Mouse (Mus musculus) CD8-positive naive resting alpha-beta T cell, adult 2 months (primary cell): Measurements from ENCODE around the gene Snx25.

Experiments
- DNase-seq, 2 experiments: peaks; one replicate each; pipeline ENCODE4 v3.0.0; 2022; ENCODE audit warnings: low read depth in 2 of 2, low spot score in 2 of 2

Snx25 gene

DNA sequence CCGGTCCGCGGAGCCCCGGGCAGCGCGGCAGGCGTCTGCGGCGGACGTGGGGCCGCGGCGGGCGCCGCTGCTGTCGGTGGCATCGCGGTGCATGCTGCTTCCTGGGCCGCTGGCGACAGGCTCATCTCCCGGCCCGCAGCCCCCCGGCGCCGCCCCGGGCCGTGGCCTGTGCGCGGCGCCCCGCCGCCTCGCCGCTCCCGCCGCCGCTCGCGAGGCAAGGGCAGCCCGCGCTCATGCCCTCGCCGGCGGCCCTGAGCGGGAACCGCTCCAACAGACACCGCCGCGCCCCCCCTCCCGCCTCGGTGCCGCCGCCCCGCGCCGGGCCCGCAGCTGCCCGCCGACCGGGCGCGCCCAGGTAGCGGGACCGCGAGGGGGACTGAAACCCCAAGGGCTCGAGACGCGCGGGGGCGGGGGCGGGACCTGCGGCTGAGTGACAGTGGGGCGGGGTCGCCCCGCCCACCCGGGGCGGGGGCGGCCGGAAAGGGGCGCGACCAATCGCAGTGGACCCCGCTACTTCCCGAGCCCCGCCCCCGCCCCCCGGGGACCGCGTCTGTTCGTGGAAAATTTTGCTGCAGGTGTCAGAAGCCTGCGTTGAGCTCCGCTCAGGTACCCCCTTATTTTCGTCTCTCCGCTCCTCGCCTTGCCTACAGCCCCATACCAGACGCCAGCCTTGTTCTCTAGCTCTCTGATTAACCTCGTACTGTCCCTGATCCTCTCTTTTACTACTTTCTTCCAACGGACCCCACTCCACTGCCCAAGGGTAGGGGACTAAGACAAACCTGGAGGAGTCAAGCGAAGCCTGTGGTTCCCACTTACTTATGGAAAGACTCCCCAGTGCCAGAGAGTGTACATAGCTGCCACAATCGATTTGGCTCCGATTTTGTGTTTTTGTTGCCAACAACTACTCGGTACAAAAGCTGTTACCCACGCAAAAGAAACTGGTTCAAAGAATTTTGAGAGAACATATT is at the start of gene Snx25:
Gene Snx25, minus strand, starts transcription at position 96 of the 968 bp plus-strand sequence.
- peak; percentile 81 to 86 for DNase-seq

GRCm38 (mm10) chr8:46197673-46198072 is 45.7 kb upstream of the Snx25 start:
- DNase-seq: no peak

DNA sequence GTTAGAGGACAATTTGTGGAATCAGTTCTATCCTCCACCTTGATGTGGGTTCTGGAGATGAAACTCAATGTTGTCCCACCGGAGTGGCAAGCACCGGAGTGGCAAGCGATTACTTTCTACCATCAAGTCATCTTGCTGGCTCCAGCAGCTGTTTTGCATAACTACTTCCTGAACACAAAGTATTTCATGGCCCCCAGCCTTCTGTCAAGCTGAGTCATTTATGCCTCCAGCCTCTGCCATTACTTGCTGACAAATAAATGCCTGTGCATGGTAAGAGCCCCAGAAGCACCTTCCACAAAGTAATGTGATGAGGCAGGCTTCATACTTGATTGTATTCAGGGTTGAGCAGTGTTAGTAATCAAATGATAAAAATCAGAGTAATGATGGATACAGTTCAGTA is 44.9 kb upstream of the Snx25 start:
- no peak for DNase-seq

DNA sequence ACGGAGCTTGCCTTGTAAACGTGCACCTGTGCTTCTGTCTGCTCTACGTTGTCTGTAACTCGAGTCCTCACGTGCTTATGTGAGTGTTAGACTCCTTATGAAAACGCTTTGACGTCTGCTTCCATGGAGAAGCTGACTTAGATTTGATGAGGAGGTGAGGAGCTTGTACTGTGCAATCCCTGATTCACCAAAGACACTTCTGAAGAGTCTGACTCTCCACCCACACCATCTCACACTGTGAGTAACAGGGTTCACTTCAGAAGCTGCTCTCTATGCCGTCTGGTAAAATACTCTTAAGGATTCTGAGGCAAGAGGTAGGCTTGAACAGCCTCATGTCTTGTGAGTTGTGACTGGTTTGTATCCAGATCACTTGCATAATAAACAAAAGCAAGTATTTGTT is 41.1 kb upstream of the Snx25 start:
- no peak for DNase-seq

GRCm38 (mm10) chr8:46185361-46185760 is 33.4 kb upstream of the Snx25 start:
- DNase-seq: peak; percentile 31 to 47

DNA sequence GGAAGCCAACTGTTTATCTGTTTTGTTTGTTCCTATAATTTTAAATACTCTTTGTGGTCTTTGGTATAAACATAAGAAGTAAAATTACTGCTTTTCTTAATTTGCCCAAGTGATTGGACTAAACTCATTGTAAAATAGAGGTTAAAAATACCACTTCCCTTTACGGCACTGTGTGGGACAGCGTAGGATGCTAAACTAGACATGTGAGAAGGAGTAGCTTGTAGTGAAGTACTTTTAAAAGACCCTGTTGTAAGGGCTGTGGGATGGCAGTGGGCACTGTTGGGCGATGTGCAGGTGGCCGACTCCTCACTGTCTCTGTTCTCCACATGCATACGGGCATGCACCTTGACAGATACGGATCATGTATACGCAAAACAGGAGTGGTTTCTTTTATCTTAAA is 28.2 kb upstream of the Snx25 start:
- no peak for DNase-seq

DNA sequence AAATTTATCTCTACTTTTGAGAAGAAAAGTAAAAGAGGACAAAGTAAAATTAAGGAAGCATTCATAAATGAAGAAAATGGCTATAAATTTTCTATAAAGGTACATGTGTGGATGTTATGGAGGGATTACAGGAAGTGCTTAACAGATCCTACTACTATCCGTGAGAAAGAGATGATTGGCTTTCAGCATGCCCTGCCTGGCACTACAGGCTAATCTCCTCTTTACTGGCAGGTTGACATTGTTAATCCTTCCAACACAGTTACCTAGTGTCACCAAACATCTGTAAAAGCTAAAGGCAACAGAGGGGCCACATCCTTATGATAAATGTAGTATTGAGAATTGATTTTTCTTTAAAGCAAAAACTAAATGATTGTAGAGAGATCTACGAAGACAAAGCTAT is 21.7 kb upstream of the Snx25 start:
- no peak for DNase-seq

GRCm38 (mm10) chr8:46163870-46164190 is 11.9 kb upstream of the Snx25 start:
- no peak for DNase-seq

DNA sequence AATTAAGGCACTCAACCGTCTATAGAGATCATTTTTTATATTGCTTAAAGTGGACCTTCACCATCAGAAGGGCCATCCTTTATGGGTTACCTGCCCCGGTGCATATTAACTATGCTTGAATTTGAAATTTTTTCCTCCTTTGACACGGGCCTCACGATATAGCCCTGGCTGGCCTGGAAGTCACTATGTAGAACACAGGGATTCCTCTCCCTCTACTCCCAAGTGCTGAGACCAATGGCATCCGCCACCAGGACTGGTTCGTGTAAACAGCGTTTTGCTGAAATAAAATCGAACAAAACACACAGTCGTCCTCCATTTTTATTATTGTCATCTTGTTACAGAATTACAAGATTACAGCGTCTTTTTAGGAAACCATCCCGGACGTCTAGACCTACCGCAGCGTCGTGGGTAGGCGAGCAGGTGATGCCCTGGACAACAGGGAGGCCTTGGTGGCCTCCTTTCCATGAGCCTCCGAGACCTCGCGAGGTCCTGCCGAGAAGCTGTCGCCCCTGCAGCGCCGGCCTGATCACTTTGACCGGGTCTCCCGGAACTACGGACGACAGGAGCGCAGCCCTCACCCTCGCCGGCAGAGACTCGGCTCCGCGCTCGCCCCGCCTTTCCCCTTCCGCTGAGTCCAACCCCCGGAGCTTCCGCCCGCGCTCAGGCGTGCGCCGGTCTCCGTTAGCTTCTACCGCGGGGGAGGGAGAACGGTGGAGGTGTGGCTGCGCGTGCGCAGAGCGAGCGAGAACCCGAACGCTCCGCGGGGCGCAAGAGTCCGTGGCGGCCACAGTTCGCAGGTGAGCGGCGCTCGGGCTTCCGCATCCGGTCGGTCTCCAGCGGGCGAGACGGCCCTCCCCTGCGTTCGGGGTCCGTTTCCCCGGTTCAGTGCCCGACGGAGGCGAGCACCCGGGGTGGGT is 11.3 kb upstream of the Snx25 start:
- peak; percentile 89 to 90 for DNase-seq

- DNase-seq: no peak
Measured at GRCm38 (mm10) chr8:46153042-46153441, 1.1 kb upstream of the Snx25 start.

DNA sequence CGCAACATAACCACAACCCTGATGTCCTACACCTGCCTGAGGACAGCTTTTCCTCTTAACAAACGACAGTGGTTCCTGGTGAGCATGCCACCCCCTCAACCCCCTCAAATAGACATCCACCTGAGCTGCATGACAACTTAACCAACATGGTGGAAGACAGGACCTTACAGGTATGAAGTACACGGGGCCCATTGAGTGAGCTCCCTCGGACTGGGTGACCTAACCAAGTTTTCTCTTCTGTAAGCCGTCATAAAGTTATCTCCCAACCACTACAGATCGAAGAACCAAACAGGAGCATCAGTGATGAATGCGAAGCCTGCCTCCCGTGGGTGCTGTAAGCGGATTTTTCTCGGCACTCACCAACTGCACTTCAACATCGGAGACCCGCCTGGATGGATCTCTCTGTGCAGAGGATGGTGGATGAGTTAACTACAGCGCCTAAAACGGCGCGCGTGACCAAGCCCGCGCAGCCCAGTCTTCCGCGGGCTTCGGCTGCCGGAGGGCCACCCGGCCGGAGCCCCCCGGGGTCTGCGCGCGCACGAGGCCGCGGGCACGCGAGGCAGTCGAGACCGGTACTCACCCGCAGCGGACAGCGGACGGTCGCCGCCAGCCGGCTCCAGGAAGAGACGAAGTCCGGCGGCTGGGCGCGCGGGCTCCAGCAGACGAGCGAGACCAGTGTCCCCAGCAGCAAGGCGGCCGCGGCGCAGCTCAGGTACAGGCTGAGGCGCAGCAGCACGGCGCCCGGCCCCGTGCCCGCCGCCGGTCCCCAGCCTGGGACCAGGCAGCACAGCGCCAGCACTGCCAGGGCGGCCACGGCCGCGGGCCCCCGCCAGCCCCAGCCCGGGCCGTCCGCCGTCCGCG is 527 bp downstream of the Snx25 start, which contains the start of gene Cfap97:
Gene Cfap97, plus strand, starts transcription at position 570 of the 861 bp plus-strand sequence.
- peak; percentile 22 to 33 for DNase-seq

DNA sequence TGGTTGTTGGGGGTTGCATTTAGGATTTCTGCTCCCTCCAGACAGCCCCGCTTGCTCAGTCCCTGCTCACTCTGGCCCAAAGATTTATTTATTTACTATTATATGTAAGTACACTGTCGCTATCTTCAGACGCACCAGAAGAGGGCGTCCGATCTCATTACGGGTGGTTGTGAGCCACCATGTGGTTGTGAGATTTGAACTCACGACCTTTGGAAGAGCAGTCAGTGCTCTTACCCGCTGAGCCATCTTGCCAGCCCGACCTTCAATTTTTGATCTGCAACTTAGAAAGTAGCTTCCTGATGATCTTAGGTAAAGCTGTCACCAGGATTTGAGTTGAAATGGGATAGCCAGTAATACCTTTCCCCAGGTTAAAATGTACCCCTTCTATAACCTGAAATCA is 2.2 kb downstream of the Snx25 start:
- DNase-seq: no peak

- DNase-seq: no peak
Measured at GRCm38 (mm10) chr8:46149306-46149705, 2.7 kb downstream of the Snx25 start.

GRCm38 (mm10) chr8:46146173-46146572 is 5.8 kb downstream of the Snx25 start:
- no peak for DNase-seq

GRCm38 (mm10) chr8:46143924-46144323 is 8.0 kb downstream of the Snx25 start:
- no peak for DNase-seq

DNA sequence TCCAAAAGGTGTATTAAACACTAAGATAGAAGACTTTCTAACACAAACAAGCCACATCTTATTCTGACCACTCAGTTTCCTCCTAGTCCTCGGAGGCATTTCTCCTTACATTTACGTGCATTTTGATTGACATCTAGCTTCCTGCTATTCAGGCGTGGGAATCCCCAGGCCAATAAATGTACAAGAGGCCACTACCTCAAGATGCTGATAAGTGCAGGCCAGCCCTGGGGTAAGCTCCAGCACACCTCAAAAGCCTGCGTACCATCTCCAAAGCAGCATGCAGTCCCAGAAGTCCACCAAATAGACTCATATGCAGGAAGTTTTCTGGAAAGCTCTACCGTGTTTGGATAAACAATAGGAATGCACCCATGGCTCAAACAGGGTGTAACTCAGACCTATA is 8.5 kb downstream of the Snx25 start:
- no peak for DNase-seq

- no peak for DNase-seq
Measured at GRCm38 (mm10) chr8:46142498-46143081, 9.4 kb downstream of the Snx25 start.

- no peak for DNase-seq
Measured at GRCm38 (mm10) chr8:46141688-46142087, 10.3 kb downstream of the Snx25 start.

- DNase-seq: no peak
Measured at GRCm38 (mm10) chr8:46140376-46141120, 11.4 kb downstream of the Snx25 start.
